Mouse (Mus musculus): ENCODE data around the gene Tnfsf4. TPM values are rescaled to one million over a fixed set of nuclear protein-coding genes. Genes with fewer than 3 reads are reported as not detected.

Gene Tnfsf4
- not detected in 2 replicates for polyA plus RNA-seq (2014; fragmentation: Nextera tagmentation; extraction: Ambion mirVana)

DNA sequence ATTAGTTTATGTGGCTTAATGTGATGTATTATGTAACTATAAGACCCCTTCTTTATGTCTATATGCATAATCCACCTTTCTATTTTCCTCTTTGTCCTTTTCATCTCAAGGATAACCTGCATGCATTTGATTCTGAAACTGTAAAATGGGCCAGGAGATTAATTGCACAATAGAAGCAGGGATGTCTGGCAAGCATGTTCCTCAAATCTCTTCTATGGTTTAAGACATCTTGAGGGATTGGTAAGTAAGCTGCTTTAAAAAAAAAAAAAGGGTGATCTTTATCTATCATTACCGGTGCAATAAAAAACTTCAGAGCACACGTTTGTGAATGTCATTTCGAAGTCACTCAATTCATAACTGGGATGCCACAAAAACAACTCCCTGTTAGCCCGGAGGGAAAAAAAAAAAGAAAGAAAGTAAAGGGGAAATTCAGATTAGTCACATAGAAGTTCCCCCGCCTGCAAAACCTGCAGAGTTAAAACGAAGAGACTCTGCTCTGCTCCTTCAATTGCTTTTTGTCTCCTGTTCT lies at the start of gene Tnfsf4:
Tnfsf4 (plus strand) TSS at position 479 of the 529 bp plus-strand sequence.
- Histone ChIP-seq H3K9ac (replicated peaks; ENCODE audit: low read depth, low read length) (no peak within 1 kb of the TSS), H3K27me3 (ENCODE audit: control insufficient read depth, insufficient read depth, low read length) (no peaks in the 10 kb centered on the region), H3K27ac (ENCODE audit: low read depth, low read length) (no peak within 1 kb of the TSS), H3K36me3 (ENCODE audit: control insufficient read depth, insufficient read depth, low read length) (no peaks in the 10 kb centered on the region), H3K4me1 (ENCODE audit: control insufficient read depth, insufficient read depth, low read length) (no peaks in the 10 kb centered on the region), H3K9me3 (ENCODE audit: control insufficient read depth, low read length) (no peaks in the 10 kb centered on the region), H3K4me2 (ENCODE audit: low read depth, low read length) (no peak within 1 kb of the TSS), H3K4me3 (ENCODE audit: low read depth, low read length) (no peak within 1 kb of the TSS)
- ATAC-seq (ENCODE audit: low read depth), result no peak
- WGBS, result 78% methylated on average over 6 of the region's 6 CpGs

DNA sequence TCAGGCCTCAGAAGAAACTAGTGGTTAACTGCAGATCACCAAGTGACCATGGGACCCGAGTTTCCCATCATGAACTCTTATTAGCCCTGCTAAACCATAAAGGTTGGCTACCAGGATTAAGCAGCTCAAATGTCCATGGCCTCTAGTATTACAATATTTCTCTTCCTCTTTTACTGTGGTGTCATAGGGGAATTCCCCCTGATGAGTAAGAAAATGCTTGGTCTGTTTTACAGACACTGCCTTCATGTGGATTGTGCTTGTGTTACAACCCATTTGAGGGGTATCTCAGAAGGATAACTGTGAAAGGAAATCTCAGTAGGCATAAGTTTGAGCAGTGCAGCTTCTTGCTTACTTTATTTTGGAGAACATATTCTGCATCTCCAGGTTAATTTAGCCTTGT lies 44.2 kb upstream of the Tnfsf4 start:
- H3K4me2 ChIP-seq (ENCODE audit: low read depth, low read length), result no peak overlapping the region
- no peak overlapping the region for H3K4me3 ChIP-seq (ENCODE audit: low read depth, low read length)
- no peaks in the 10 kb centered on the region for H3K4me1 ChIP-seq (ENCODE audit: control insufficient read depth, insufficient read depth, low read length)
- no peak overlapping the region for H3K27ac ChIP-seq (ENCODE audit: low read depth, low read length)
- no peaks in the 10 kb centered on the region for H3K27me3 ChIP-seq (ENCODE audit: control insufficient read depth, insufficient read depth, low read length)
- ATAC-seq (ENCODE audit: low read depth), result no peak
- H3K9me3 ChIP-seq (ENCODE audit: control insufficient read depth, low read length), result no peaks in the 10 kb centered on the region
- no peaks in the 10 kb centered on the region for H3K36me3 ChIP-seq (ENCODE audit: control insufficient read depth, insufficient read depth, low read length)
- WGBS, result 66% methylated on average over 1 of the region's 1 CpGs
- H3K9ac ChIP-seq (replicated peaks; ENCODE audit: low read depth, low read length), result no peak overlapping the region

DNA sequence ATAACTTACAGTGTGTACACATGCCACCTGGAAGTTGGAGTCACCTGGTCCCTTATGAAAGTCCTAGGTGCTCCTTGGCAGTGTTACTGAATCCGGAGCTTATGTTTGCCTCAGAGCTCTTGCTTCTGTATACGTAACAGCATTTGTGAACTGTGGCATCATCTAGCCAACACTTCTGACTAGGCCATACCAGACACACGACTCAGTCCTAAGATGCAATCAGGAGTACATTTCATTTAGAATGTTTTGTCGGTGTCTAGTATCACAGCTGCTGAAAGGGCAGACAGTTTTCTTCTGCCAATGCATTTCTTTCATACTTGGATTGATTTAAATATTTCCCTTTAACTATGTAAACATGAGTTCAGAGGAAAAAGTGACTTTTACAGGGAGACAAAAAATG lies 30.2 kb upstream of the Tnfsf4 start:
- Histone ChIP-seq H3K4me2 (ENCODE audit: low read depth, low read length) (no peak overlapping the region), H3K4me1 (ENCODE audit: control insufficient read depth, insufficient read depth, low read length) (no peaks in the 10 kb centered on the region), H3K9me3 (ENCODE audit: control insufficient read depth, low read length) (no peaks in the 10 kb centered on the region), H3K4me3 (ENCODE audit: low read depth, low read length) (no peak overlapping the region), H3K9ac (replicated peaks; ENCODE audit: low read depth, low read length) (no peak overlapping the region), H3K36me3 (ENCODE audit: control insufficient read depth, insufficient read depth, low read length) (no peaks in the 10 kb centered on the region), H3K27ac (ENCODE audit: low read depth, low read length) (no peak overlapping the region), H3K27me3 (ENCODE audit: control insufficient read depth, insufficient read depth, low read length) (no peaks in the 10 kb centered on the region)
- ATAC-seq (ENCODE audit: low read depth), result no peak
- 94% methylated on average over 4 of the region's 4 CpGs for WGBS

DNA sequence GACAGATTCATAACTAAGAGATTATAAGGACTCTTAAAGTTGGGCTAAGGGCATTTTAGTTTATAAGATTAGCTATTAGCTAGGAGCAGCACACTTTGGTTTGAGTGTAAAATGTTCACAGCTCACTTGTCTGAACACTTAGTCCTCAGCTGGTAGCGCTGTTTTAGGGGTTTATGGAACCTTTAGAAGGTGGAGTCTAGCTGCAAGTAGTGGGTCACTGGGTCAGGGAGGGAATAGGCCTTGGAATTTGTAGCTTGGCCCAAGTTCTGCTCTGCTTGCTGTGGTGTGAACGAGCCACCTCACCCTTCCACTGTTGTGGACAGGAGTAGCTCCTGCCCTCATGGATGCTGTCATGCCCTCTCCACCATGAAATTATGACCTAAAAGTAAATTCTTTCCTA lies 23.3 kb upstream of the Tnfsf4 start:
- WGBS, result 80% methylated on average over 2 of the region's 2 CpGs
- H3K4me1 ChIP-seq (ENCODE audit: control insufficient read depth, insufficient read depth, low read length), result no peaks in the 10 kb centered on the region
- no peak for ATAC-seq (ENCODE audit: low read depth)

DNA sequence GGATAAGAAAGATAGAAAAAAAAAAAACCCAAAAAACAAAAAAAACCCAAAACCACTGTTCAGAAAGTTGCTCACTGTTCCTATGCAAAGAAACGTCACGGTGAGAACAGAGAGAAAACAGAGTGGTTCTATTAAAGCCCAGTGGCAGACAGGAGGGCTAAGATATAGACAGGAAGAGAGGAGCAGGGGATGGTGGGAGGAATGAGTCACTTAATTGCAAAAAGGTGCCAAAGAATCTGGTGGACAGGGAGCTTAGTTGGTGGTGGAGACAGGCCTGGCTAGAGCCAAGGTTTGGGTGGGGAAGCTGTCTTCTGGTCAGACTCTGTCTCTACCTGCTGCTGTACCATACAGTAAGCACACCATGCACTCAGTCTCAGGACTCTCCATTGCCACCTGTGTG lies 19.3 kb upstream of the Tnfsf4 start:
- Histone ChIP-seq H3K4me3 (ENCODE audit: low read depth, low read length) (no peak overlapping the region), H3K9ac (replicated peaks; ENCODE audit: low read depth, low read length) (no peak overlapping the region), H3K4me2 (ENCODE audit: low read depth, low read length) (no peak overlapping the region), H3K4me1 (ENCODE audit: control insufficient read depth, insufficient read depth, low read length) (no peaks in the 10 kb centered on the region), H3K36me3 (ENCODE audit: control insufficient read depth, insufficient read depth, low read length) (no peaks in the 10 kb centered on the region), H3K27me3 (ENCODE audit: control insufficient read depth, insufficient read depth, low read length) (no peaks in the 10 kb centered on the region), H3K9me3 (ENCODE audit: control insufficient read depth, low read length) (no peaks in the 10 kb centered on the region), H3K27ac (ENCODE audit: low read depth, low read length) (no peak overlapping the region)
- ATAC-seq (ENCODE audit: low read depth), result no peak
- WGBS, result 82% methylated on average over 2 of the region's 2 CpGs

More for the DNA sequence above, 23.3 kb upstream of the Tnfsf4 start:
- Histone ChIP-seq H3K4me3 (ENCODE audit: low read depth, low read length) (no peak overlapping the region), H3K9me3 (ENCODE audit: control insufficient read depth, low read length) (no peaks in the 10 kb centered on the region), H3K27me3 (ENCODE audit: control insufficient read depth, insufficient read depth, low read length) (no peaks in the 10 kb centered on the region), H3K36me3 (ENCODE audit: control insufficient read depth, insufficient read depth, low read length) (no peaks in the 10 kb centered on the region), H3K4me2 (ENCODE audit: low read depth, low read length) (no peak overlapping the region), H3K27ac (ENCODE audit: low read depth, low read length) (no peak overlapping the region), H3K9ac (replicated peaks; ENCODE audit: low read depth, low read length) (no peak overlapping the region)

DNA sequence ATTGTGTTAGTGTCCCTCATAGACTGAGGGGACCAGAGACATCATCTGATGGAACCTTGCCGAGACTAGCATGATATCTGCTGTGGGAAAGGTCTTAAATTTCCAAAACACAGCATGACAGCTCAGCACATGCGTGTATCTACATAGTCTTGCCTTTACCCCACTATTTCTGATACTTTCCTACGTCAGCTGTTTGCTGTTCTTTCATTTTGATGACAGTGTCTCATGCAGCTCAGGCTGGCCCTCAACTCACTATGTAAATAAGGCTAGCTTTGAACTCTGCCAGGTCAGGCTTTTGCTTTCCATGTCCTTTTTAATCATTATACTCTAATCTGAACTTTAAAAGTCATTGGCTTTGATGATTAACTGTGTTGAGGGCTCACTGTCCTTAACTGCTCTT lies 16.6 kb upstream of the Tnfsf4 start:
- Histone ChIP-seq H3K27me3 (ENCODE audit: control insufficient read depth, insufficient read depth, low read length) (no peaks in the 10 kb centered on the region), H3K9ac (replicated peaks; ENCODE audit: low read depth, low read length) (no peak overlapping the region), H3K27ac (ENCODE audit: low read depth, low read length) (no peak overlapping the region), H3K36me3 (ENCODE audit: control insufficient read depth, insufficient read depth, low read length) (no peaks in the 10 kb centered on the region), H3K4me1 (ENCODE audit: control insufficient read depth, insufficient read depth, low read length) (no peaks in the 10 kb centered on the region), H3K4me3 (ENCODE audit: low read depth, low read length) (no peak overlapping the region), H3K9me3 (ENCODE audit: control insufficient read depth, low read length) (no peaks in the 10 kb centered on the region), H3K4me2 (ENCODE audit: low read depth, low read length) (no peak overlapping the region)
- no peak for ATAC-seq (ENCODE audit: low read depth)
- 79% methylated on average over 3 of the region's 3 CpGs for WGBS

DNA sequence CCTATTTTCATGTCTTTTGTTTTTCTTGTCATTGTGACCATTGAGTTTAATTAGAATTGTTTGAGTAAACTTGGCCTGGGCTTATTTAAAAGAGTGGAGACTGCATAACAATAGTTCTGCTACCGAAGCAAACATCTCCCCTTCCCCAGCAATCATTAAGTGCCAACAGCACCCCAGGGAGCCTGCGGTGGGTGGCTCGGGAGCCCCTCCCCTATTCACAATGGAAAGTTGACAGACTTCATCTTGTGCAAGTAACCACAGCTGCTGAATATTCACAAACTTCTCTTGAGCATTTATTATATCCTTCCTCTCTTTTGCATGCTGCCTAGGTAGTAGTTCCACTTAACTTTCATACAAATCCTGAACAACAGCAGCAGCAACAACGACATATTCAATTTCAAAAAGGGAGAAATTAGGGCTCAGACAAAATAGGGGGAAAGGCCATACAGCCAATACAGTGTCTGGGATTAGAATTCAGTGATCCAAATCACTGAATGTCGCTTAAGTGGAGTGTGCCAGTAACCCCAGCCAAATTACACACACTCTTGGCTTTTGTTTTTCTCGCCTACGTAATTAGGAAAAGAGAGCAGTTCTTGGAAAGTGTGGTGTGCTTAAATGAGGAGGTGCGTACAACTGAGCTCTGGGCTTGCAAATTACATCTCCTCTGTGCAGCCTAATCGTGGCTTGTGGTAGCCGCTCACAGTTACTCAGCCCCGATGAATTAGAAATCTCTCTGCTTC lies 15.4 kb upstream of the Tnfsf4 start:
- H3K27me3 ChIP-seq (ENCODE audit: control insufficient read depth, insufficient read depth, low read length), result no peaks in the 10 kb centered on the region
- no peaks in the 10 kb centered on the region for H3K36me3 ChIP-seq (ENCODE audit: control insufficient read depth, insufficient read depth, low read length)
- H3K9ac ChIP-seq (replicated peaks; ENCODE audit: low read depth, low read length), result no peak overlapping the region
- no peaks in the 10 kb centered on the region for H3K9me3 ChIP-seq (ENCODE audit: control insufficient read depth, low read length)
- WGBS, result 19% methylated on average over 11 of the region's 11 CpGs
- H3K27ac ChIP-seq (ENCODE audit: low read depth, low read length), result no peak overlapping the region
- no peak overlapping the region for H3K4me3 ChIP-seq (ENCODE audit: low read depth, low read length)
- no peak overlapping the region for H3K4me2 ChIP-seq (ENCODE audit: low read depth, low read length)
- H3K4me1 ChIP-seq (ENCODE audit: control insufficient read depth, insufficient read depth, low read length), result no peaks in the 10 kb centered on the region
- no peak for ATAC-seq (ENCODE audit: low read depth)

DNA sequence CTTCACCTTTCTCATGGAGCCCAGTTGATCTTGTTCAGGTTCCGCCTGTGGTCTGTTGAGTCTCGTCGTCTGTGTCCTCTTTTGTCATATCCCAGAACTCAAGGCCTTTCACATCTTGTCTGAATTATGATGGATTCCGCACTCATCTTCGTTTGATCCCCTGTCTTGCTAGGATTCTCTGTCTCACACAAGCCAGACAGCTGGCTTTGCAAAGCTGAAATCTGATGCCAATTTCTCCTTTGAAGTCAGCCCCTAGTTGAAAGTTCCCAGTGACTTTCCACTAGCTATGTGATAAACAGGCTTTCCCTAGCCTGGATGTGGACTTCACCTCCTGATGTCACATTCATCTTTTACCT lies 14.8 kb upstream of the Tnfsf4 start:
- Histone ChIP-seq H3K36me3 (ENCODE audit: control insufficient read depth, insufficient read depth, low read length) (no peaks in the 10 kb centered on the region), H3K9ac (replicated peaks; ENCODE audit: low read depth, low read length) (no peak overlapping the region), H3K27ac (ENCODE audit: low read depth, low read length) (no peak overlapping the region), H3K9me3 (ENCODE audit: control insufficient read depth, low read length) (no peaks in the 10 kb centered on the region), H3K27me3 (ENCODE audit: control insufficient read depth, insufficient read depth, low read length) (no peaks in the 10 kb centered on the region), H3K4me1 (ENCODE audit: control insufficient read depth, insufficient read depth, low read length) (no peaks in the 10 kb centered on the region), H3K4me3 (ENCODE audit: low read depth, low read length) (no peak overlapping the region), H3K4me2 (ENCODE audit: low read depth, low read length) (no peak overlapping the region)
- WGBS, result 44% methylated on average over 5 of the region's 5 CpGs
- ATAC-seq (ENCODE audit: low read depth), result no peak

DNA sequence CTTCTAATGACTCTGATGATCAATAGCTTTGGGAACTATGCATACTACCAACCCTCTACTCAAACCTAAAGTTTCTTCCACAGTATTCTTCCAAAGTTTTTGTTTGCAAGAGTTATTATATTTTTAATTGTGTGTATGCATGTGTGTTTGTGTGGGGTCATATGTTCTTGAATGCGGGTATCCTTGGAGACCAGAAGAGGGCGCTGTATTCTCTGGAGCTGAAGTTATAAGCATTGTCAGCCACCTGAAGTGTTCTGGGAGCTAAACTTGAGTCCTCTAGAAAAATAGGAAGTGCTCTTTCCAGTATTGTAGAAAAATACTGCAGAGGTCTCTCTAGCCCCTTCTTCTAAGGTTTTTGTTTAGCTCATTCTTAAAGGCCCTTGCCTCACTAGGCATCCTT lies 5.1 kb upstream of the Tnfsf4 start:
- H3K4me3 ChIP-seq (ENCODE audit: low read depth, low read length), result no peak overlapping the region

More for the DNA sequence above, 5.1 kb upstream of the Tnfsf4 start:
- no peak overlapping the region for H3K9ac ChIP-seq (replicated peaks; ENCODE audit: low read depth, low read length)
- H3K27ac ChIP-seq (ENCODE audit: low read depth, low read length), result no peak overlapping the region
- no peak overlapping the region for H3K4me2 ChIP-seq (ENCODE audit: low read depth, low read length)
- H3K4me1 ChIP-seq (ENCODE audit: control insufficient read depth, insufficient read depth, low read length), result no peaks in the 10 kb centered on the region
- 58% methylated on average over 2 of the region's 2 CpGs for WGBS
- H3K36me3 ChIP-seq (ENCODE audit: control insufficient read depth, insufficient read depth, low read length), result no peaks in the 10 kb centered on the region
- H3K9me3 ChIP-seq (ENCODE audit: control insufficient read depth, low read length), result no peaks in the 10 kb centered on the region
- no peak for ATAC-seq (ENCODE audit: low read depth)
- no peaks in the 10 kb centered on the region for H3K27me3 ChIP-seq (ENCODE audit: control insufficient read depth, insufficient read depth, low read length)
